Mouse (Mus musculus) small intestine, adult 2 months (tissue): ENCODE data around the gene Zscan5b.

Source experiments
- CTCF ChIP-seq: fragments of 200-500 bp; IDR thresholded peaks from 2 replicates; pipeline ENCODE4 v1.5.1; 2012; ENCODE audit warnings: low read depth, mild to moderate bottlenecking, control low read depth, inconsistent platforms, low read length, moderate library complexity, mixed read lengths; ENCODE audit not compliant: insufficient replicate concordance, insufficient read length; ENCODE audit errors: extremely low read depth
- POLR2A ChIP-seq: fragments of 200-500 bp; IDR thresholded peaks from 2 replicates; pipeline ENCODE4 v1.6.1; 2012; ENCODE audit warnings: low read depth, mild to moderate bottlenecking, control low read depth, inconsistent platforms, low read length, moderate library complexity

- TF ChIP-seq POLR2A = no peak
- TF ChIP-seq CTCF = no peak
These were observed 39.2 kb upstream of the Zscan5b start for GRCm38 (mm10) chr7:6182882-6183281.
